Mouse (Mus musculus): ENCODE results near the gene Rhox4d. TPM values are rescaled to one million over a fixed set of nuclear protein-coding genes. Genes with fewer than 3 reads are reported as not detected.
"Not testable (repeated sequence)": the region's sequence is repeated elsewhere in the genome, so short reads cannot be mapped to it uniquely, and the experiment has no call there.

Rhox4d gene
- not detected in 2 replicates for polyA plus RNA-seq (2015; fragmentation: Nextera tagmentation; extraction: Ambion mirVana)

DNA sequence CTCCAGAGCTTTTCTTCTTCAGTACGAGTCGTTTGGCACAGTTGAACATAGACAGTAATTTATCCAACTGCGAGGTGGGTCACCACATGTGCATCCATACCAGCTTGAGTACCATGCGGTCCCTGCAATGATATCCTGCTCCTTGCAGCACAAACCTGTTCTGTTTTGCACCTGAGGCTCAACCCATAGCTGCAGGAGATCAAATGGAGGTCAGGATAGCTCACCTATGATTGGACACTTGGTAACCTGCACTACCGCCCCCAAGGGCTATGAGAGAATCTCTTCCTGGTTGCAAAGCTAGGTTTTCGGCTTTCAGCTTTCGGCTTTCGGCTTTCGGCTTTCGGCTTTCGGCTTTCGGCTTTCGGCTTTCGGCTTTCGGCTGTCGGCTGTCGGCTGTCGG, at the start of gene Rhox4d:
TSS of gene Rhox4d (plus strand) at position 301 of the 400 bp plus-strand sequence.
- not testable (repeated sequence) for H3K27me3 ChIP-seq (ENCODE audit: insufficient read depth, low read length); H3K9me3 ChIP-seq (ENCODE audit: low read length); H3K4me2 ChIP-seq (replicated peaks; ENCODE audit: low read depth, low read length); H3K36me3 ChIP-seq (ENCODE audit: insufficient read depth, low read length); H3K4me1 ChIP-seq (ENCODE audit: insufficient read depth, low read length); ATAC-seq (ENCODE audit: low FRiP score, low TSS enrichment); H3K27ac ChIP-seq (ENCODE audit: low read length); H3K9ac ChIP-seq (replicated peaks; ENCODE audit: low read length); H3K4me3 ChIP-seq (ENCODE audit: low read length)
- 85% methylated on average over 16 of the region's 18 CpGs for WGBS

- H3K27me3 ChIP-seq (ENCODE audit: insufficient read depth, low read length); H3K36me3 ChIP-seq (ENCODE audit: insufficient read depth, low read length); H3K9me3 ChIP-seq (ENCODE audit: low read length); H3K4me2 ChIP-seq (replicated peaks; ENCODE audit: low read depth, low read length); H3K4me3 ChIP-seq (ENCODE audit: low read length); H3K27ac ChIP-seq (ENCODE audit: low read length); H3K9ac ChIP-seq (replicated peaks; ENCODE audit: low read length); ATAC-seq (ENCODE audit: low FRiP score, low TSS enrichment); H3K4me1 ChIP-seq (ENCODE audit: insufficient read depth, low read length): not testable (repeated sequence)
- WGBS = 95% methylated on average over 14 of the region's 14 CpGs
These were observed 34.1 kb upstream of the Rhox4d start, which contains the start of gene Rhox4c for GRCm38 (mm10) chrX:37480037-37480436. TSS of gene Rhox4c (plus strand) at chrX:37480337.

DNA sequence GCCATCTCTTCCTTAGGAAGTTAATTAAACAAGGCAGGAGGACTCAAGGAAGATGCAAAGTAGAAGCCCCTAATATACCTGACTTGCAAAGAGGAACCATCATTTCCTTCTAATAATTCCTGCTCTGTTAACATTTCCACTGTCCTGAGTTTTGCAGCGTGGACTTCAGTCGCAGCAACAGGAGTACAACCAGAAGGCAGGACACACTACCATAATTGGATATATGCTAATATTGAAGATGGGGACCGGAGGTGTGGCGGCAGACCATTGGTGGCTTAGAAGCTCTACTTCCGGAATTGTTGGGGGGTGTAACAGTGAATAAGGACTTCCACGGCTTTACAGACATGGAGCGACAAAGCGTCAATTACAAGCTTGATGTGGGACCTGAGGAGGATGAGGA, 16.0 kb downstream of the Rhox4d start, which contains the start of gene Rhox2e:
TSS of gene Rhox2e (plus strand) at position 301 of the 400 bp plus-strand sequence.
- not testable (repeated sequence) for ATAC-seq (ENCODE audit: low FRiP score, low TSS enrichment); H3K27ac ChIP-seq (ENCODE audit: low read length); H3K27me3 ChIP-seq (ENCODE audit: insufficient read depth, low read length); H3K9ac ChIP-seq (replicated peaks; ENCODE audit: low read length); H3K9me3 ChIP-seq (ENCODE audit: low read length); H3K4me2 ChIP-seq (replicated peaks; ENCODE audit: low read depth, low read length); H3K4me1 ChIP-seq (ENCODE audit: insufficient read depth, low read length); H3K4me3 ChIP-seq (ENCODE audit: low read length); H3K36me3 ChIP-seq (ENCODE audit: insufficient read depth, low read length)
- 82% methylated on average over 2 of the region's 8 CpGs for WGBS

DNA sequence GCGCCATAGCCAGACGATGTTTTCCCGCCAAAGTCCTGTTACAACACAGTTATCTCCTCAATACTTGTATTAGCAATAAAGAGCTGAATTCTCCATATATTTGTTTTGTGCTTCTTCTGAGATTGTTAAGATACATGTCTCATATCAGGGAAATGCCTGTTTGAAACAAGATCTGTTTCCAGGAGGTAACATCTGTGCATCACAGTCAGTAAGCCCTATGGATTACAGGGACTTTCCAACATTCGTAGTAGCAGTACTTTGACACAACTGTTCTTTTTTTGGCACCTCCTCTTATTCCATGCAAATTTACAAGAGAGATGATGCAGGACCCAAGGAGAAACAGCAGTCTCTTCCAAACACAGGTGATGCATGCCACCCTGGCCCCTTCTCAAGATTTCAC, 27.6 kb downstream of the Rhox4d start, which contains the start of gene Rhox3e:
TSS of gene Rhox3e (plus strand) at position 301 of the 400 bp plus-strand sequence.
- WGBS = 100% methylated on average over 1 of the region's 4 CpGs
- not testable (repeated sequence) for H3K27ac ChIP-seq (ENCODE audit: low read length); H3K27me3 ChIP-seq (ENCODE audit: insufficient read depth, low read length); H3K4me1 ChIP-seq (ENCODE audit: insufficient read depth, low read length); H3K4me2 ChIP-seq (replicated peaks; ENCODE audit: low read depth, low read length); H3K4me3 ChIP-seq (ENCODE audit: low read length); ATAC-seq (ENCODE audit: low FRiP score, low TSS enrichment); H3K9me3 ChIP-seq (ENCODE audit: low read length); H3K9ac ChIP-seq (replicated peaks; ENCODE audit: low read length); H3K36me3 ChIP-seq (ENCODE audit: insufficient read depth, low read length)

GRCm38 (mm10) chrX:37557112-37557511, 43.0 kb downstream of the Rhox4d start, which contains the start of gene Rhox4e:
TSS of gene Rhox4e (plus strand) at chrX:37557412.
- 83% methylated on average over 9 of the region's 18 CpGs for WGBS

More at GRCm38 (mm10) chrX:37557112-37557511, 43.0 kb downstream of the Rhox4d start, which contains the start of gene Rhox4e:
- H3K27me3 ChIP-seq (ENCODE audit: insufficient read depth, low read length); H3K36me3 ChIP-seq (ENCODE audit: insufficient read depth, low read length); H3K27ac ChIP-seq (ENCODE audit: low read length); H3K4me2 ChIP-seq (replicated peaks; ENCODE audit: low read depth, low read length); H3K9me3 ChIP-seq (ENCODE audit: low read length); H3K9ac ChIP-seq (replicated peaks; ENCODE audit: low read length); H3K4me3 ChIP-seq (ENCODE audit: low read length); ATAC-seq (ENCODE audit: low FRiP score, low TSS enrichment); H3K4me1 ChIP-seq (ENCODE audit: insufficient read depth, low read length): not testable (repeated sequence)

Other genes with a start within 250 kb of the Rhox4d start
- gene Rhox4a, start 249.0 kb upstream of the Rhox4d start, polyA plus RNA-seq (2015; fragmentation: Nextera tagmentation; extraction: Ambion mirVana) = not detected in 2 replicates
- gene Rhox3a2, start 134.3 kb upstream of the Rhox4d start, polyA plus RNA-seq (2015; fragmentation: Nextera tagmentation; extraction: Ambion mirVana) = not detected in 2 replicates
- not detected in 2 replicates for gene Rhox4a2, start 123.5 kb upstream of the Rhox4d start, polyA plus RNA-seq (2015; fragmentation: Nextera tagmentation; extraction: Ambion mirVana)
- gene Rhox2b, start 102.3 kb upstream of the Rhox4d start, polyA plus RNA-seq (2015; fragmentation: Nextera tagmentation; extraction: Ambion mirVana) = not detected in 2 replicates
- not detected in 2 replicates for gene Rhox4b, start 81.9 kb upstream of the Rhox4d start, polyA plus RNA-seq (2015; fragmentation: Nextera tagmentation; extraction: Ambion mirVana)
- gene Rhox2c, start 60.7 kb upstream of the Rhox4d start, polyA plus RNA-seq (2015; fragmentation: Nextera tagmentation; extraction: Ambion mirVana) = not detected in 2 replicates
- not detected in 2 replicates for gene Rhox3c, start 55.8 kb upstream of the Rhox4d start, polyA plus RNA-seq (2015; fragmentation: Nextera tagmentation; extraction: Ambion mirVana)
- gene Rhox4c, start 34.0 kb upstream of the Rhox4d start, polyA plus RNA-seq (2015; fragmentation: Nextera tagmentation; extraction: Ambion mirVana) = not detected in 2 replicates
- not detected in 2 replicates for gene Rhox2d, start 20.9 kb upstream of the Rhox4d start, polyA plus RNA-seq (2015; fragmentation: Nextera tagmentation; extraction: Ambion mirVana)
- not detected in 2 replicates for gene Rhox2e, start 16.1 kb downstream of the Rhox4d start, polyA plus RNA-seq (2015; fragmentation: Nextera tagmentation; extraction: Ambion mirVana)
- not detected in 2 replicates for gene Rhox3e, start 27.7 kb downstream of the Rhox4d start, polyA plus RNA-seq (2015; fragmentation: Nextera tagmentation; extraction: Ambion mirVana)
- not detected in 2 replicates for gene Rhox4e, start 43.1 kb downstream of the Rhox4d start, polyA plus RNA-seq (2015; fragmentation: Nextera tagmentation; extraction: Ambion mirVana)
- gene Rhox2f, start 57.0 kb downstream of the Rhox4d start, polyA plus RNA-seq (2015; fragmentation: Nextera tagmentation; extraction: Ambion mirVana) = not detected in 2 replicates
- gene Rhox3f, start 66.6 kb downstream of the Rhox4d start, polyA plus RNA-seq (2015; fragmentation: Nextera tagmentation; extraction: Ambion mirVana) = not detected in 2 replicates
- not detected in 2 replicates for gene Rhox4f, start 93.3 kb downstream of the Rhox4d start, polyA plus RNA-seq (2015; fragmentation: Nextera tagmentation; extraction: Ambion mirVana)
- not detected in 2 replicates for gene Rhox3g, start 114.3 kb downstream of the Rhox4d start, polyA plus RNA-seq (2015; fragmentation: Nextera tagmentation; extraction: Ambion mirVana)
- not detected in 2 replicates for gene Rhox2g, start 129.1 kb downstream of the Rhox4d start, polyA plus RNA-seq (2015; fragmentation: Nextera tagmentation; extraction: Ambion mirVana)
- gene Rhox4g, start 137.0 kb downstream of the Rhox4d start, polyA plus RNA-seq (2015; fragmentation: Nextera tagmentation; extraction: Ambion mirVana) = not detected in 2 replicates
- not detected in 2 replicates for gene Rhox3h, start 154.4 kb downstream of the Rhox4d start, polyA plus RNA-seq (2015; fragmentation: Nextera tagmentation; extraction: Ambion mirVana)
- not detected in 2 replicates for gene Rhox2h, start 158.9 kb downstream of the Rhox4d start, polyA plus RNA-seq (2015; fragmentation: Nextera tagmentation; extraction: Ambion mirVana)

Measured in kidney, embryonic 16.5 days (tissue).